Mouse (Mus musculus): Measurements from ENCODE around the gene Sgf29. TPM values are rescaled to one million over a fixed set of nuclear protein-coding genes. Genes with fewer than 3 reads are reported as not detected.
A peak's percentile ranks its signal among the peaks of the same experiment; 100 is the strongest.
"Not testable (repeated sequence)": the region's sequence is repeated elsewhere in the genome, so short reads cannot be mapped to it uniquely, and the experiment has no call there.

Sgf29 gene
- polyA plus RNA-seq, 1 experiment from 2014 or later, result 21.1 TPM

- no peak for TF ChIP-seq CTCF (IDR thresholded peaks at IDR 0.05)
- ChIA-PET CTCF (no interaction called here), POLR2A (no interaction called here)
- ATAC-seq (no peak), DNase-seq (ENCODE audit: low read depth, low spot score) (no peak)
- in situ Hi-C loops (cut with MboI; ENCODE audit: low pct_unique_long_range_greater_than_20kb), result no loop called here
- no peaks in the 10 kb centered on the region for H3K27me3 ChIP-seq
These were observed 27.6 kb downstream of the Sgf29 start for GRCm38 (mm10) chr7:126676631-126677220.

GRCm38 (mm10) chr7:126678545-126679341 is 29.6 kb downstream of the Sgf29 start:
- in situ Hi-C loops (cut with MboI; ENCODE audit: low pct_unique_long_range_greater_than_20kb), result no loop called here
- H3K27me3 ChIP-seq, result no peaks in the 10 kb centered on the region
- ATAC-seq (no peak), DNase-seq (ENCODE audit: low read depth, low spot score) (no peak)
- POLR2A ChIA-PET, result no interaction called here
- TF ChIP-seq CTCF (IDR thresholded peaks at IDR 0.05), result no peak
- CTCF ChIA-PET, result interaction anchor here (1.2 to 2.2 kb wide), 4 partner anchors 8 to 41 kb away, joined by 3 to 12 read pairs (median 3); no protein-coding TSS in a partner anchor

- in situ Hi-C loops (cut with MboI; ENCODE audit: low pct_unique_long_range_greater_than_20kb), result no loop called here
- no peak for DNase-seq (ENCODE audit: low read depth, low spot score)
- TF ChIP-seq CTCF (IDR thresholded peaks at IDR 0.05), result no peak
- no peaks in the 10 kb centered on the region for H3K27me3 ChIP-seq
- no peak for ATAC-seq
- ChIA-PET POLR2A (no interaction called here), CTCF (no interaction called here)
These were observed 30.6 kb downstream of the Sgf29 start for GRCm38 (mm10) chr7:126679683-126680082.

GRCm38 (mm10) chr7:126681221-126681620 is 32.1 kb downstream of the Sgf29 start:
- TF ChIP-seq CTCF (IDR thresholded peaks at IDR 0.05), result no peak
- ATAC-seq (no peak), DNase-seq (ENCODE audit: low read depth, low spot score) (no peak)
- H3K27me3 ChIP-seq, result no peaks in the 10 kb centered on the region
- in situ Hi-C loops (cut with MboI; ENCODE audit: low pct_unique_long_range_greater_than_20kb), result no loop called here
- ChIA-PET CTCF (interaction anchor here (1.1 to 1.5 kb wide), 2 partner anchors 12 to 17 kb away, joined by 3 to 7 read pairs; no protein-coding TSS in a partner anchor), POLR2A (no interaction called here)

GRCm38 (mm10) chr7:126688156-126688555 is 39.0 kb downstream of the Sgf29 start:
- DNase-seq (ENCODE audit: low read depth, low spot score); POLR2A ChIA-PET; in situ Hi-C loops (cut with MboI; ENCODE audit: low pct_unique_long_range_greater_than_20kb); ATAC-seq; H3K27me3 ChIP-seq; CTCF ChIA-PET: not testable (repeated sequence)

- DNase-seq (ENCODE audit: low read depth, low spot score) (no peak), ATAC-seq (no peak)
- in situ Hi-C loops (cut with MboI; ENCODE audit: low pct_unique_long_range_greater_than_20kb), result no loop called here
- H3K27me3 ChIP-seq, result no peaks in the 10 kb centered on the region
- no peak for TF ChIP-seq CTCF (IDR thresholded peaks at IDR 0.05)
- CTCF ChIA-PET, result interaction anchor here (1.8 kb wide), 1 partner anchor 24 kb away, joined by 6 read pairs; no protein-coding TSS in a partner anchor
- POLR2A ChIA-PET, result no interaction called here
These were observed 39.9 kb downstream of the Sgf29 start for GRCm38 (mm10) chr7:126689021-126689420.

GRCm38 (mm10) chr7:126690737-126691136 is 41.6 kb downstream of the Sgf29 start:
- no peak for TF ChIP-seq CTCF (IDR thresholded peaks at IDR 0.05)
- CTCF ChIA-PET, result interaction anchor here (0.6 to 3.0 kb wide), 3 partner anchors 13 to 166 kb away, joined by 3 to 12 read pairs (median 6); no protein-coding TSS in a partner anchor
- POLR2A ChIA-PET, result no interaction called here
- in situ Hi-C loops (cut with MboI; ENCODE audit: low pct_unique_long_range_greater_than_20kb), result loop anchor here (5.0 kb wide), 2 partner anchors 48 to 113 kb away; no protein-coding TSS in a partner anchor
- H3K27me3 ChIP-seq, result no peaks in the 10 kb centered on the region
- DNase-seq (ENCODE audit: low read depth, low spot score) (no peak), ATAC-seq (no peak)

GRCm38 (mm10) chr7:126691676-126692075 is 42.6 kb downstream of the Sgf29 start:
- in situ Hi-C loops (cut with MboI; ENCODE audit: low pct_unique_long_range_greater_than_20kb), result loop anchor here (5.0 kb wide), 2 partner anchors 49 to 114 kb away; no protein-coding TSS in a partner anchor
- no peaks in the 10 kb centered on the region for H3K27me3 ChIP-seq
- ATAC-seq (no peak), DNase-seq (ENCODE audit: low read depth, low spot score) (no peak)
- CTCF ChIA-PET, result interaction anchor here (1.5 to 3.0 kb wide), 2 partner anchors 14 to 27 kb away, joined by 3 to 12 read pairs; no protein-coding TSS in a partner anchor
- POLR2A ChIA-PET, result no interaction called here
- no peak for TF ChIP-seq CTCF (IDR thresholded peaks at IDR 0.05)

- POLR2A ChIA-PET, result no interaction called here
- TF ChIP-seq CTCF (IDR thresholded peaks at IDR 0.05), result no peak
- no peak for ATAC-seq
- CTCF ChIA-PET, result interaction anchor here (0.8 to 3.0 kb wide), 13 partner anchors 10 to 173 kb away, joined by 3 to 12 read pairs (median 4); partner anchors contain the start of gene Cln3
- in situ Hi-C loops (cut with MboI; ENCODE audit: low pct_unique_long_range_greater_than_20kb), result loop anchor here (5.0 kb wide), 2 partner anchors 50 to 115 kb away; no protein-coding TSS in a partner anchor
- no peaks in the 10 kb centered on the region for H3K27me3 ChIP-seq
- DNase-seq (ENCODE audit: low read depth, low spot score), result no peak
These were observed 43.3 kb downstream of the Sgf29 start for GRCm38 (mm10) chr7:126692426-126692825.

GRCm38 (mm10) chr7:126693256-126693655 is 44.1 kb downstream of the Sgf29 start:
- TF ChIP-seq CTCF (IDR thresholded peaks at IDR 0.05), result no peak
- ATAC-seq (no peak), DNase-seq (ENCODE audit: low read depth, low spot score) (peak; percentile 60)
- CTCF ChIA-PET, result interaction anchor here (0.6 to 3.0 kb wide), 20 partner anchors 10 to 174 kb away, joined by 3 to 12 read pairs (median 4); partner anchors contain the start of gene Cln3
- no peaks in the 10 kb centered on the region for H3K27me3 ChIP-seq
- in situ Hi-C loops (cut with MboI; ENCODE audit: low pct_unique_long_range_greater_than_20kb), result loop anchor here (5.0 kb wide), 2 partner anchors 51 to 116 kb away; no protein-coding TSS in a partner anchor
- POLR2A ChIA-PET, result interaction anchor here (1.0 kb wide), 1 partner anchor 28 kb away, joined by 3 read pairs; no protein-coding TSS in a partner anchor

Data from Patski (cell line).